In the genomic region with DNA sequence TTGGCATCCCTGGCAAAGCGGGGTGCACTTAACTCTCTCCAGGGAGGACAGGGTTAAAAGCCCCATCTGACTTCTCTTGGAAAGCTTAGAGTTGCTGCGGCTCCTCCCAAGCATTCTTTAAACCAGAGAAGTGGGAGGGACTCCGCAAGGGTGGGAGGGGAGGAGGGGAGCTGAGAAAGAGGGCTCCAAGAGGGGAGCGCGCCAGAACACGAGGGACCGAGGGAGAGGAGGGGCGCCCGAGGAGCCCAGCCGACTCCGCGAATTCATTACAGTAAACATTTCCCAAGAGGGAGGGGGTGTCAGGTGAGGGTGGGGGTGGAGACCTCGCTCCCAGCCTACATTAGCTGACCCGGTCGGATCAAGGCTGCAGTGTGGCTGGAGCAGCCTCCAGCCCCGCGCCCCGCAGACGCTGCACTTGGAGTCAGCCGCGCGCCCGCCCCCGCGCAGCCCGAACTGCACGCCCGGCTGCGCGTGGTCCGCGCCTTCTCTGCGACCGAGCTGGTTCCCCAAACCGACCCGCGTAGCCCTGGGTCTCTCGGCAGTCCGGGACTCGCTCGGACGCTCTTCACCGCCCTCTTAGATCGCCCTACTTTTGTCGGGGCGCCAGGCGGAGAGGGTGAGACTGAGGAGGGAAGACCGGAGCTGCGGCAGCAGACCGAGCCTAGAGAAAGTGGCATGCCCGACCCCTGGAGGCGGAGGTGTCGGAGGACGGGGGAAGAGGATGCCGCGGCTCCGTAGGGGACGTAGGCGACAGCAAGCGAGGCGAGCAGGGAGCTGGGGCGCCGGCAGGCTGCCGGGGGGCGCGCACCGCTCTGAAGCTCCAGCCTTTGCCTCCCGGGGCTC, we compare ENCODE assay signal across 8 mouse cellular contexts. TPM values are rescaled to one million over a fixed set of nuclear protein-coding genes. Genes with fewer than 3 reads are reported as not detected.
DNase-seq lines count a peak whose midpoint lies in the region; ATAC-seq lines count a peak whose summit lies in the region.

No protein-coding gene starts in this region.

- peak overlapping the region; percentile 84 for H3K4me2 ChIP-seq in intestine, embryonic 15.5 days (replicated peaks)

- H3K4me3 ChIP-seq in intestine, embryonic 15.5 days (replicated peaks): peak overlapping the region; percentile 62
- H3K4me3 ChIP-seq in megakaryocyte, embryonic 14.5 days (replicated peaks): peak overlapping the region; percentile 91

- H3K4me1 ChIP-seq in intestine, embryonic 15.5 days (replicated peaks): peaks cover 16% of the 10 kb centered on the region
- H3K4me1 ChIP-seq in megakaryocyte, embryonic 14.5 days: peaks cover 37% of the 10 kb centered on the region

- intact Hi-C loops in left cerebral cortex, postnatal 14 days (cut with DNase I): loop anchor here (5.0 to 10.0 kb wide), 3 partner anchors 42 to 1520 kb away; no protein-coding TSS in a partner anchor

- WGBS in intestine, embryonic 15.5 days: under 1% methylated on average over 68 of the region's 68 CpGs

- H3K9me3 ChIP-seq in intestine, embryonic 15.5 days: no peaks in the 10 kb centered on the region
- H3K9me3 ChIP-seq in megakaryocyte, embryonic 14.5 days: no peaks in the 10 kb centered on the region

- peaks cover 11% of the 10 kb centered on the region; the same call in 1 of the 2 replicates for H3K27me3 ChIP-seq in intestine, embryonic 15.5 days (replicated peaks)
- H3K27me3 ChIP-seq in megakaryocyte, embryonic 14.5 days (replicated peaks): peaks cover 81% of the 10 kb centered on the region

- H3K27ac ChIP-seq in intestine, embryonic 15.5 days: peak overlapping the region; percentile 80

- peak; percentile 47 to 50 for DNase-seq in adrenal gland, adult 18-20 months (ENCODE audit: low spot score in 2 of 2)
- peak; percentile 79 for DNase-seq in embryo, embryonic 11.5 days (ENCODE audit: low read depth, low spot score)
- peak; percentile 52 to 74 for DNase-seq in gastrocnemius, postnatal 4 days (ENCODE audit: low spot score in 2 of 2)
- DNase-seq in left cerebral cortex, postnatal 14 days (ENCODE audit: low spot score in 2 of 2): peak; percentile 85 to 89
- peak; percentile 74 to 80 for DNase-seq in right cerebral cortex, postnatal 36 days (ENCODE audit: low spot score in 2 of 2)

- no peaks in the 10 kb centered on the region for H3K36me3 ChIP-seq in intestine, embryonic 15.5 days
- H3K36me3 ChIP-seq in megakaryocyte, embryonic 14.5 days (replicated peaks; ENCODE audit: low read length): no peaks in the 10 kb centered on the region

- peak; percentile 90 for ATAC-seq in intestine, embryonic 15.5 days
- ATAC-seq in monocyte, adult 5-6 weeks (replicated peaks; ENCODE audit: insufficient number of reproducible peaks, low FRiP score, low TSS enrichment, poor library complexity, severe bottlenecking): no peak

- peak overlapping the region; percentile 67 for H3K9ac ChIP-seq in intestine, embryonic 15.5 days

RNA-seq across cellular contexts. Expression of a gene that starts 3.2 kb away (rescaled TPM):
- total RNA-seq in adrenal gland, adult 18-20 months (2021): 10 to 100 TPM in 1 of 2 experiments, 1 to 10 TPM in 1; 9.8 to 10.3 TPM
- 10 to 100 TPM; 22.8 to 23.3 TPM for total RNA-seq in gastrocnemius, postnatal 4 days (2021)
- 17.5 and 19.5 TPM in 2 replicates for polyA plus RNA-seq in intestine, embryonic 15.5 days (2015; fragmentation: Nextera tagmentation; extraction: Ambion mirVana)
- 10 to 100 TPM; 66.4 to 70.3 TPM for total RNA-seq in left cerebral cortex, postnatal 14 days (2021)
- 0.26 TPM in 1 of 2 replicates, not detected in the other for polyA plus RNA-seq in megakaryocyte, embryonic 14.5 days (2012; ENCODE audit: insufficient read depth, low replicate concordance)
- total RNA-seq in monocyte, adult 5-6 weeks (2017): not detected in 3 replicates

Comparison
In these comparisons a context has a peak if more than half of its experiments do, and no peak if none do; other contexts are left out.
1. RNA of a gene that starts 3.2 kb away (total RNA-seq): 66.4 to 70.3 TPM in left cerebral cortex, postnatal 14 days, 22.8 to 23.3 TPM in gastrocnemius, postnatal 4 days and 9.8 to 10.3 TPM in adrenal gland, adult 18-20 months; not detected in monocyte, adult 5-6 weeks; every median in the first group is over 10 times any median in the second.
2. Peak in every context shown above with its lines, with median percentiles within 50 percentile points of each other: DNase-seq.